Mouse (Mus musculus): ENCODE results near the gene Il6st. TPM values are rescaled to one million over a fixed set of nuclear protein-coding genes. Genes with fewer than 3 reads are reported as not detected.

The Il6st gene
- total RNA-seq, 2 experiments from 2014 or later = 124 to 163 TPM

- intact Hi-C loops (cut with DNase I) = no loop called here
- no peak for DNase-seq
Measured at GRCm38 (mm10) chr13:112440668-112441067, 23.2 kb upstream of the Il6st start.

- intact Hi-C loops (cut with DNase I) = no loop called here
Measured at GRCm38 (mm10) chr13:112442867-112443529, 20.9 kb upstream of the Il6st start.

GRCm38 (mm10) chr13:112447108-112447665 is 16.7 kb upstream of the Il6st start:
- intact Hi-C loops (cut with DNase I) = no loop called here
- DNase-seq = no peak

More at GRCm38 (mm10) chr13:112442867-112443529, 20.9 kb upstream of the Il6st start:
- no peak for DNase-seq

GRCm38 (mm10) chr13:112450210-112450609 is 13.7 kb upstream of the Il6st start:
- no peak for DNase-seq
- intact Hi-C loops (cut with DNase I) = no loop called here

GRCm38 (mm10) chr13:112457366-112457765 is 6.5 kb upstream of the Il6st start:
- intact Hi-C loops (cut with DNase I) = no loop called here
- DNase-seq = no peak

- DNase-seq = no peak
- intact Hi-C loops (cut with DNase I) = no loop called here
Measured at GRCm38 (mm10) chr13:112458016-112458415, 5.9 kb upstream of the Il6st start.

GRCm38 (mm10) chr13:112458435-112459018 is 5.3 kb upstream of the Il6st start:
- no peak for DNase-seq
- intact Hi-C loops (cut with DNase I) = no loop called here

- DNase-seq = no peak
- intact Hi-C loops (cut with DNase I) = no loop called here
Measured at GRCm38 (mm10) chr13:112459956-112460355, 3.9 kb upstream of the Il6st start.

GRCm38 (mm10) chr13:112462411-112462987 is 1.4 kb upstream of the Il6st start:
- intact Hi-C loops (cut with DNase I) = no loop called here
- no peak for DNase-seq

- intact Hi-C loops (cut with DNase I) = no loop called here
- DNase-seq = no peak
Measured at GRCm38 (mm10) chr13:112463337-112463802, 500 bp upstream of the Il6st start.

- no peak for DNase-seq
- intact Hi-C loops (cut with DNase I) = no loop called here
Measured at GRCm38 (mm10) chr13:112464626-112465287, 887 bp downstream of the Il6st start.

GRCm38 (mm10) chr13:112465585-112465984 is 1.7 kb downstream of the Il6st start:
- intact Hi-C loops (cut with DNase I) = no loop called here

GRCm38 (mm10) chr13:112466136-112466945 is 2.5 kb downstream of the Il6st start:
- DNase-seq = no peak
- intact Hi-C loops (cut with DNase I) = no loop called here

More at GRCm38 (mm10) chr13:112465585-112465984, 1.7 kb downstream of the Il6st start:
- DNase-seq = no peak

GRCm38 (mm10) chr13:112466946-112467255 is 3.0 kb downstream of the Il6st start:
- intact Hi-C loops (cut with DNase I) = no loop called here

GRCm38 (mm10) chr13:112467384-112467783 is 3.5 kb downstream of the Il6st start:
- DNase-seq = no peak
- intact Hi-C loops (cut with DNase I) = no loop called here

More at GRCm38 (mm10) chr13:112466946-112467255, 3.0 kb downstream of the Il6st start:
- no peak for DNase-seq

- intact Hi-C loops (cut with DNase I) = no loop called here
- no peak for DNase-seq
Measured at GRCm38 (mm10) chr13:112469491-112469890, 5.6 kb downstream of the Il6st start.

- intact Hi-C loops (cut with DNase I) = loop anchor here (5.0 kb wide), 1 partner anchor 36 kb away; no protein-coding TSS in a partner anchor
- no peak for DNase-seq
Measured at GRCm38 (mm10) chr13:112471201-112471600, 7.3 kb downstream of the Il6st start.

GRCm38 (mm10) chr13:112472401-112473023 is 8.6 kb downstream of the Il6st start:
- no peak for DNase-seq
- intact Hi-C loops (cut with DNase I) = loop anchor here (5.0 kb wide), 1 partner anchor 35 kb away; no protein-coding TSS in a partner anchor
